Mouse (Mus musculus) heart, adult 2 months (tissue): ENCODE measurements around the gene Zfp282. TPM values are rescaled to one million over a fixed set of nuclear protein-coding genes. Genes with fewer than 3 reads are reported as not detected.

Experiments used
- DNase-seq, 2 experiments: peaks; one replicate each; pipeline ENCODE4 v3.0.0; 2021
- H3K27ac ChIP-seq: fragments of 200-600 bp; 2 replicates; pipeline ENCODE4 v1.8.1; 2022
- H3K27me3 ChIP-seq: fragments of 200-500 bp; 2 replicates; pipeline ENCODE4 v1.6.1; 2012; ENCODE audit warnings: mild to moderate bottlenecking, low read length, inconsistent platforms, mixed read lengths; ENCODE audit not compliant: control insufficient read depth, insufficient read depth
- H3K36me3 ChIP-seq: fragments of 200-500 bp; 2 replicates; pipeline ENCODE4 v1.6.1; 2012; ENCODE audit warnings: low read length, inconsistent platforms; ENCODE audit not compliant: control insufficient read depth, insufficient read depth
- H3K4me1 ChIP-seq: fragments of 200-500 bp; 2 replicates; pipeline ENCODE4 v1.6.1; 2011; ENCODE audit warnings: low read length; ENCODE audit not compliant: control insufficient read depth, insufficient read depth
- H3K4me3 ChIP-seq: fragments of 200-600 bp; 2 replicates; pipeline ENCODE4 v1.8.1; 2022
- H3K79me2 ChIP-seq: fragments of 200-500 bp; replicated peaks from 2 replicates; pipeline ENCODE4 v1.6.1; 2012; ENCODE audit warnings: mild to moderate bottlenecking, inconsistent platforms, low read length, moderate library complexity, mixed read lengths; ENCODE audit not compliant: control insufficient read depth, insufficient read depth
- H3K9ac ChIP-seq: fragments of 200-500 bp; 2 replicates; pipeline ENCODE4 v1.6.1; 2012; ENCODE audit warnings: low read depth, mild to moderate bottlenecking, control low read depth, inconsistent platforms, low read length, mixed read lengths
- CTCF ChIP-seq: fragments of 200-600 bp; IDR thresholded peaks from 2 replicates; pipeline ENCODE4 v1.8.1; 2022; ENCODE audit warnings: antibody characterized with exemption, mild to moderate bottlenecking, moderate library complexity
- EP300 ChIP-seq: fragments of 200-500 bp; IDR thresholded peaks from 2 replicates; pipeline ENCODE4 v1.6.1; 2011; ENCODE audit warnings: low read depth, low read length, control low read depth; ENCODE audit not compliant: insufficient read depth
- POLR2A ChIP-seq: fragments of 200-500 bp; IDR thresholded peaks from 2 replicates; pipeline ENCODE4 v1.6.1; 2011; ENCODE audit warnings: mild to moderate bottlenecking, low read depth, low read length, control low read depth; ENCODE audit not compliant: insufficient read depth
- WGBS: fragments of 180-500 bp; shearing (Covaris S2); methylation state at CpG from one replicate; pipeline ENCODE4 v1.1.7; 2018; 5-methylcytosine and 5-hydroxymethylcytosine counted together
- intact Hi-C: fragments of 180-260 bp; cut with DNase I; formaldehyde crosslinking; loops from one replicate; pipeline ENCODE4 v1.15.1; 2025
- long read RNA-seq: library from polyadenylated mRNA; stranded (forward); transcript quantifications from one replicate; pipeline ENCODE4 v2.0.0, GENCODE M21; 2021
- polyA plus RNA-seq: library from polyadenylated mRNA; depleted of rRNA; stranded (reverse); fragments of >200 nt; gene quantifications from 2 replicates; pipeline ENCODE4 v1.2.3, GENCODE M21; 2012; rRNA removed
- total RNA-seq, 2 experiments: library from RNA; stranded (reverse); gene quantifications; 2 replicates each; pipeline ENCODE4 v1.2.3; 2021

Gene Zfp282
- total RNA-seq (1 to 10 TPM; 4.3 to 5.1 TPM), polyA plus RNA-seq (3.0 and 4.0 TPM in 2 replicates)
- long read RNA-seq, full-length matches to known transcripts = 2 of 5 reads
- long read RNA-seq, partial matches to known transcripts = 3 of 5 reads
- long read RNA-seq, other reads (novel, unspliced or antisense) = 0 of 5 reads

DNA sequence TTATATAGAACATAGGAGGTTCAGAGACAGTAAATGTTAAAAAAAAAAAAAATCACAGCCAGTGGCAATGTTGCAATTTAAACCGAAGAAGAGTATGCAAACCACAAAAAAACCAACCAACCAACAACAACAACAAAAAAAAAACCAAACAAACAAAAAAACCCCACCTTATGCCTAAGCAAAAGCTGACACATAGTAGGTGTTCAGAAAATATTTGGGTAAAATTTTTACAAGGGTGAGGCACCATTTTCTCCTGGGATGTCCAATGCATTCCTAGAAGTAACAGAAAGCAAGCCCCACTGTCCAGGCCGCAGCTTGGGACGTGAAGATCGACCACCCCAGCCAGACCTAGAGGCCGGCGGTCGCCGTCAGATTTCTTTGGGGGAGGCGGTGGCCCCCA, at the start of gene Zfp282:
TSS of gene Zfp282 (plus strand) at position 147 of the 400 bp plus-strand sequence.
- Histone ChIP-seq H3K9ac (peak within 1 kb of the TSS; percentile 92), H3K4me1 (peaks cover 9% of the 10 kb centered on the region), H3K36me3 (peaks cover 4% of the 10 kb centered on the region; the same call in 1 of the 2 replicates), H3K79me2 (no peaks in the 10 kb centered on the region; the same call in 1 of the 2 replicates), H3K27ac (peak within 1 kb of the TSS; percentile 94), H3K4me3 (peak within 1 kb of the TSS; percentile 97), H3K27me3 (no peaks in the 10 kb centered on the region)
- no peak for DNase-seq
- WGBS = 5% methylated on average over 9 of the region's 9 CpGs
- no peak for TF ChIP-seq CTCF
- TF ChIP-seq EP300 = no peak
- TF ChIP-seq POLR2A = no peak
- intact Hi-C loops = loop anchor here (1.0 to 5.0 kb wide), 4 partner anchors 42 to 209 kb away; partner anchors contain the start of genes Zfp212, Zfp398 and Zfp746

DNA sequence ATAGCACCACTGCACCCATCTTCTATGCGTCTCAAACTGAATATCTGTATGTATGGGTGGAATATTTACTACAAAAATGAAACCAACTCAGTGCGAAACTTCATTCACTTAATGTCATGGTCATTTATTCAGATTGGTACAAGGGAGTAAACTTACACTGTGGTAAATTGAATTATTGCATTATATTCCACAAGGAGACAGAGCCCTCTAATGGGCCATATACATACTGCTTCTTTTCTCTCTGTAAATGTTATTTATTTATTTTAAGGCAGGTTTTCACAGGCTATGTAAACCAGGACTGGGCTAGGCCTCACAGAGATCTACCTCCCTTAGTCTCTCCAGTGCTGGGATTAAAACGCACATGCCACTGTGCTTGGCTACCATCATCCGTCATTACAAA, 49.5 kb upstream of the Zfp282 start:
- TF ChIP-seq EP300 = no peak
- TF ChIP-seq CTCF = no peak
- TF ChIP-seq POLR2A = no peak
- H3K4me3 ChIP-seq = no peak overlapping the region
- intact Hi-C loops = no loop called here
- peaks cover 1% of the 10 kb centered on the region; the same call in 1 of the 2 replicates for H3K4me1 ChIP-seq
- 96% methylated on average over 4 of the region's 4 CpGs for WGBS
- H3K27ac ChIP-seq = no peak overlapping the region
- no peak for DNase-seq
- no peaks in the 10 kb centered on the region for H3K36me3 ChIP-seq
- no peak overlapping the region for H3K9ac ChIP-seq
- H3K27me3 ChIP-seq = no peaks in the 10 kb centered on the region
- H3K79me2 ChIP-seq = no peaks in the 10 kb centered on the region

DNA sequence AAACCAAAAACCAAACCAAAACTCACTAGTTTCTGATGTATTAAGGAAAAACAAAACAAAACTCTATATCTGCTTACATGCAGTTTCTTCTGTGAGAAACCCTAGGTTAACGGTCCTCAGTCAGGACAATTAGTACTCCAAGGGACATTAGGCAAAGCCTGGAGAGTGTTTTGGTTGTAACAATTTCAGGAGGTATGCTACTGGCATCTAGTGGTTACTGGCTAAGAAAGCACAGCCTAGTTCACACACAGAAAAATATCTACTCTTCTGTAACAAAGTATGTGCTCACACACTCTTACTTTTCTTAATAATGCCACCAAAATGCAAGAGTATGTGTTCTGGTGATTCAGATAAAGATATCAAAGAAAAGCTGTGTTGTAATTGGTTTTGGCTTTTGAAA, 48.1 kb upstream of the Zfp282 start:
- DNase-seq = no peak
- Histone ChIP-seq H3K27ac (no peak overlapping the region), H3K4me1 (peaks cover 1% of the 10 kb centered on the region; the same call in 1 of the 2 replicates), H3K4me3 (no peak overlapping the region), H3K27me3 (no peaks in the 10 kb centered on the region), H3K9ac (no peak overlapping the region), H3K79me2 (no peaks in the 10 kb centered on the region), H3K36me3 (no peaks in the 10 kb centered on the region)
- intact Hi-C loops = loop anchor here (1.0 kb wide), 1 partner anchor 30 kb away; no protein-coding TSS in a partner anchor
- peak; percentile 68 for TF ChIP-seq CTCF
- TF ChIP-seq POLR2A = no peak
- 16% methylated on average over 1 of the region's 1 CpGs for WGBS

DNA sequence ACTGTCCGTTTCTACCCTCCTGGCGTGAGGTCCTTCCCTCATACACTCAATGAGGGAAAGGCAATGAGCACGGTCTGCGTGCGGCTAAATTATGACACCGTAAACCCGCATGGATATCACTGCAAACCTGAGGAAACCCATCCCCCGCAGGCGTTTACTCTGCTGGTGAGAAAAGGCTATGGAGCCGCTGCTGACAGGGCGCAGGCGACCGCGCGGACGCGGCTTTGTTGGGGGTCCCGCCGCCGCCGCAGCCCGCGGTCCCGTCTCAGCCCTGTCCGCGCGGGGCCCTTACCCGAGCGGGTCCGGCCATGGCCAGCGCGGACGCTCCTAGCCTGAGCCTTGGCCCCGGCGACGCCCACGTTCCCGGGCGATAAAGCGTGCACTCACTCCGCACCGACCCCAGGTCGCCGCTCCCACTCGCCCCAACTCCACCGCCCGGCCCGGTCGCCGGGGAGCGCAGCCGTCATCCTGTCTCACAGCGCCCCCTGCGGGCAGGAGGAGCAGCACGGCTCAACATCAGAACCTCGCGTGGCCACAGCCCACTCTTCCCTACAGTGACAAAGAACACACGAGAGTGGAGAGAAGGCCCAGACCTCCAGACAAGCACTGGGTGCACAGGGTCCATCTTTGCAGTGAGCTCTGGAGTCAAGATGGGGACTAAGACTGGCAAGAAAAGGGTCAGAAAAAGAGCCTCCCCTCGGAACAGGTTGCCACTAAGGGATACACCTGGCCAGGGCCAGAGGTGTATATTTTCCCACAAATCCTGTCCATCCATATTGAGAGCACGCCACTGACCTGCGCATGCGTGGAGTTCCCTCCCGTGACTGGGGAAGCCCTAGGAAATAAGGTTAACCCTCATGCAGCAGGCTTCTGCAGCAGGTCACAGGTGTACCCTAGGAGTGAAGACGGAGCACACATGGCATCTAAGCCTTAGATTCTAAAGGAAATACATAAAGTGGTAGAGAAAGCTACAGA, 46.6 kb upstream of the Zfp282 start, which contains the start of gene Zfp786:
TSS of gene Zfp786 (minus strand) at position 764 of the 975 bp plus-strand sequence.
- intact Hi-C loops = loop anchor here (10.0 kb wide), 2 partner anchors 214 to 254 kb away; partner anchors contain the start of genes Zfp746 and Zfp777
- peaks cover 2% of the 10 kb centered on the region; the same call in 1 of the 2 replicates for H3K4me1 ChIP-seq

DNA sequence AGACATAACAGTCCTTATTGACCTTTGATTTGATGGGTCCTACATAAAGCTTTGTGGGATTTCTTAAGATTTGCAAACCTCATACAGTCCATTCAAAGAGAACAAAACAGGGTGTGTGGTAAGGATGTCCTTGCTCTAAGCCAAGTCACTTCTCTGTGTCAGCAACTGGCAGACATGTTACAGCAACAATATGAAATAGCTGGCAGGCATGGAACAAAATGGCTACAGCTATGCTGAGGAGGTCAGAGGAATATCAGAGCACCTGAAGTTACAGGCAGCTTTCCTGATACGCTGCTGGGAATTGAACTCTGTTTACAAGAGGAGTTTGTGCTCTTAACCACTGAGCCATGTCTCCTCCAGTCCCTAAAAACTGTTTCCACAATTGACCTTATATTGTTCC, 44.8 kb upstream of the Zfp282 start:
- Histone ChIP-seq H3K27me3 (no peaks in the 10 kb centered on the region), H3K4me3 (no peak overlapping the region), H3K27ac (no peak overlapping the region), H3K79me2 (no peaks in the 10 kb centered on the region), H3K4me1 (peaks cover 4% of the 10 kb centered on the region), H3K36me3 (peaks cover 3% of the 10 kb centered on the region), H3K9ac (no peak overlapping the region)
- TF ChIP-seq EP300 (no peak), CTCF (no peak), POLR2A (no peak)
- DNase-seq = no peak
- 85% methylated on average over 1 of the region's 1 CpGs for WGBS
- intact Hi-C loops = loop anchor here (10.0 kb wide), 2 partner anchors 213 to 253 kb away; partner anchors contain the start of genes Zfp746 and Zfp777

More for the DNA sequence above, 46.6 kb upstream of the Zfp282 start, which contains the start of gene Zfp786:
- H3K79me2 ChIP-seq = no peaks in the 10 kb centered on the region
- H3K36me3 ChIP-seq = no peaks in the 10 kb centered on the region
- WGBS = 2% methylated on average over 64 of the region's 64 CpGs
- H3K9ac ChIP-seq = peak within 1 kb of the TSS; percentile 94
- H3K27me3 ChIP-seq = no peaks in the 10 kb centered on the region
- H3K4me3 ChIP-seq = peak within 1 kb of the TSS; percentile 57
- no peak for TF ChIP-seq POLR2A
- peak; percentile 99; the same call in 1 of the 2 replicates for TF ChIP-seq CTCF
- 0 out of 2 replicates have a peak, but pooled peaks have one; percentile 31 for TF ChIP-seq EP300
- peak; percentile 92 to 95 for DNase-seq
- peak within 1 kb of the TSS; percentile 67 for H3K27ac ChIP-seq
